Mouse (Mus musculus) limb, embryonic 15.5 days (tissue): ENCODE measurements around the gene Diras1. TPM values are rescaled to one million over a fixed set of nuclear protein-coding genes. Genes with fewer than 3 reads are reported as not detected.

ENCODE experiments used
- ATAC-seq: fragments of 200-750 bp; cut with Nextera tagmentation; 2 replicates; pipeline ENCODE4 v1.8.0; 2017; ENCODE audit warnings: low read depth, moderate TSS enrichment; ENCODE audit not compliant: insufficient number of reproducible peaks, low FRiP score, low TSS enrichment
- H3K27ac ChIP-seq: fragments of 300-500 bp; sonication (generic); 2 replicates; pipeline ENCODE4 v1.5.1; 2015; ENCODE audit warnings: moderate library complexity, mild to moderate bottlenecking, inconsistent platforms
- H3K27me3 ChIP-seq: fragments of 300-500 bp; sonication (generic); 2 replicates; pipeline ENCODE4 v1.6.1; 2015; ENCODE audit warnings: inconsistent platforms
- H3K36me3 ChIP-seq: fragments of 300-500 bp; sonication (generic); 2 replicates; pipeline ENCODE4 v1.6.1; 2015; ENCODE audit warnings: inconsistent platforms
- H3K4me1 ChIP-seq: fragments of 300-500 bp; sonication (generic); 2 replicates; pipeline ENCODE4 v1.6.1; 2015; ENCODE audit warnings: inconsistent platforms
- H3K4me2 ChIP-seq: fragments of 300-500 bp; sonication (generic); 2 replicates; pipeline ENCODE4 v1.6.1; 2015; ENCODE audit warnings: mild to moderate bottlenecking, inconsistent platforms
- H3K4me3 ChIP-seq: fragments of 300-500 bp; sonication (generic); 2 replicates; pipeline ENCODE4 v1.5.1; 2015; ENCODE audit warnings: mild to moderate bottlenecking, inconsistent platforms
- H3K9ac ChIP-seq: fragments of 300-500 bp; sonication (generic); 2 replicates; pipeline ENCODE4 v1.6.1; 2015; ENCODE audit warnings: inconsistent platforms
- H3K9me3 ChIP-seq: fragments of 300-500 bp; sonication (generic); 2 replicates; pipeline ENCODE4 v1.6.1; 2016; ENCODE audit warnings: inconsistent platforms
- WGBS: fragments of 180-500 bp; shearing (Covaris S2); methylation state at CpG from one replicate; pipeline ENCODE4 v1.1.7; 2015; 5-methylcytosine and 5-hydroxymethylcytosine counted together
- polyA plus RNA-seq: library from polyadenylated mRNA; unstranded; fragments of >200 nt; fragmentation: Nextera tagmentation; extraction: Ambion mirVana; gene quantifications from 2 replicates; pipeline ENCODE4 v1.2.1, GENCODE M21; 2015

Diras1 gene
- polyA plus RNA-seq, 1 experiment from 2014 or later, result 0.29 TPM

DNA sequence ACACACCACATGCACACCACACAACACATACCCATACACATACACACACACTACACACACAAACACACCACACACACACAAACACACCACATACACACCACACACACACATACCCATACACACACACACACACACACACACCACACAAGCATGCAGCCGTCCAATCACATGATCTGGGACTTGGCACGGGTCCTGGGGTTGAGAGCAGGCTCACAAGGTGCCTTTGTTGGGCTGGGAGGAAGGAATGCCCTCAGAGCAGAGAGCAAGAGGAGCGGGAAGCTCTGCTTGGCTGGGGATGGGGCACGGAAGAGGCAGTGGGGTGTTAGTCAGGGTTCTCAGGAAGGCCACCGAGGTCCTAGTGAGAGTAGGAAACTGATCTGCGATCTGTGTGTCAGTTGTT is 14.6 kb downstream of the Diras1 start:
- H3K4me3 ChIP-seq, result no peak overlapping the region
- H3K27me3 ChIP-seq, result peaks cover 5% of the 10 kb centered on the region; the same call in 1 of the 2 replicates
- H3K4me2 ChIP-seq, result no peak overlapping the region
- H3K36me3 ChIP-seq, result no peaks in the 10 kb centered on the region
- no peak overlapping the region for H3K9ac ChIP-seq
- no peak overlapping the region for H3K27ac ChIP-seq
- peaks cover 14% of the 10 kb centered on the region; the same call in 1 of the 2 replicates for H3K4me1 ChIP-seq
- no peaks in the 10 kb centered on the region for H3K9me3 ChIP-seq
- no peak for ATAC-seq
- WGBS, result 63% methylated on average over 6 of the region's 6 CpGs

- Histone ChIP-seq H3K9me3 (no peaks in the 10 kb centered on the region), H3K4me1 (0 out of 2 replicates have a peak, but pooled peaks cover 3% of the 10 kb centered on the region), H3K27me3 (no peaks in the 10 kb centered on the region), H3K9ac (no peak overlapping the region), H3K27ac (no peak overlapping the region), H3K4me2 (no peak overlapping the region), H3K4me3 (no peak overlapping the region), H3K36me3 (no peaks in the 10 kb centered on the region)
- 31% methylated on average over 7 of the region's 7 CpGs for WGBS
- ATAC-seq, result no peak
Observed at GRCm38 (mm10) chr10:81007240-81007639, 18.2 kb downstream of the Diras1 start.

DNA sequence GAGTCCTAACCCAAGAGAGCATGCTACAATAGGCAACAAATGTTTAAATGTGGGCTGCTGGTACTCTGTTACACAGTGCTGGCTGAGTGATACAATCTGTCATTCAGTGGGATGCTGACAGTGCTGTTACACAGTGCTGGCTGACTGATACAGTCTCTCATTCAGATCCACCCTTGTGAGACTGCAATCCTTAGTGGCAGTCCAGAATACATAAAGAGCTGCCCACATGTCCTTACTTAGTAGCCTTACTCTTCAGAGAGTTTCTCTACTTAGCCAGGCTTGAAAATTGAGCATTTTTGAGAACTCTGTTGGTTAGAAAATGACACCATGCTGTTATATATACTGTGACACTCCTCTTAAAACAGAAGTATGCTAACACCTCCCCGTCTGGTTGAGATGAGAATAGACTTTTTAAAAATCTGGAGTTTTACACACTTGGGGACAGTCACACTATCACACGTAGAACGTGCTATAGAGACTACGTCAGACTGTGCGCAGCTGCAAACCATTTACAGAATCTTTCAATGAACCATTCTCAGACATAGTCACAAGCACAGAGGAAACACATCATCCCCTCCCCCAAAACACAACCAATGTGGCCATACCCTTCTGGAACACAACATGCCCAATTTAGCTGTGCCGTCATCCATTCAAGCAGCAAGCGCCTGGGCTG is 19.3 kb downstream of the Diras1 start:
- no peaks in the 10 kb centered on the region for H3K36me3 ChIP-seq
- H3K9me3 ChIP-seq, result no peaks in the 10 kb centered on the region
- H3K4me2 ChIP-seq, result no peak overlapping the region
- no peak for ATAC-seq
- 82% methylated on average over 7 of the region's 7 CpGs for WGBS
- H3K9ac ChIP-seq, result no peak overlapping the region
- no peak overlapping the region for H3K4me3 ChIP-seq
- 0 out of 2 replicates have a peak, but pooled peaks cover 2% of the 10 kb centered on the region for H3K27me3 ChIP-seq
- H3K4me1 ChIP-seq, result 0 out of 2 replicates have a peak, but pooled peaks cover 3% of the 10 kb centered on the region
- no peak overlapping the region for H3K27ac ChIP-seq

GRCm38 (mm10) chr10:81001161-81001560 is 24.3 kb downstream of the Diras1 start:
- H3K4me3 ChIP-seq, result no peak overlapping the region
- H3K4me1 ChIP-seq, result peaks cover 10% of the 10 kb centered on the region
- no peak for ATAC-seq
- H3K27ac ChIP-seq, result no peak overlapping the region
- no peak overlapping the region for H3K4me2 ChIP-seq
- H3K36me3 ChIP-seq, result no peaks in the 10 kb centered on the region
- no peaks in the 10 kb centered on the region for H3K9me3 ChIP-seq
- peaks cover 25% of the 10 kb centered on the region for H3K27me3 ChIP-seq
- WGBS, result 69% methylated on average over 10 of the region's 10 CpGs
- no peak overlapping the region for H3K9ac ChIP-seq

DNA sequence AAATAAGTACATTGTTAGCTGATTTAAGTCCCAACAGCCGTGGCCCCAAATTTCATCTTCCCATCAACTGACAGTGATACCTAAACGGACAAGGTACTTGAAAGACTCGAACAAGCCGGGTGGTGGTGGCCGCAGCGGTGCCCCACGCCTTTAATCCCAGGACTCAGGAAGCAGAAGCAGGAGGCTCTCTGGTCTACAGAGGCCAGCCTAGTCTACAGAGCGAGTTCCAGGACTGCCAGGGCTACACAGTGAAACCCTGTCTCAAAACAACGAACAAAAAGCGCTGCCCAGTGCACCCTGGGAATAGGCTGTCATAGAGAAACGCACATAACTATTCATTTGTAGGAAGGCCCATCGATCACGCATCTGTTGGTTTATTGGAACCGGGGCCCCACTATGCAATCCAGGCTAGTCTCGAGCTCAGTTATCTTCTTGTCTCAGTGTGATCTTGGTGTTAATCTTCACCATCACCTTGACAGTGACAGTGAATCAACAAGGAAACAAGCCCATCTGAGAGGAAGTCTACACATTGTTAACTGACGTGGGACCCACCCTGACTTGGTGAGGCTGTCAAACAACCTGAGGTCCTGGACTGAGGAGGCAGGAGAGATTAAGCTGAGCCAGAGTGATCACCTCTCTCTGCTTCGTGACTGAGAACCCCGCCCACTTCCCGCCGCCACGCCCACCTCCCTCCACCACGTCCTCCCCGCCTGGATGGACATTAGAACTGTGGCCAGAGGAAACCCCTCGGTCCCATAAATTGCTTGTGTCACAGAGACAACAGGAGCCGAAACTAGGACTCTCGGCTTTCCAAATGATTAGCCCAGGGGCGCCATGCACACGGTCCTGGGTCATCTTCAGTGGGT is 25.0 kb downstream of the Diras1 start:
- Histone ChIP-seq H3K4me2 (no peak overlapping the region), H3K36me3 (no peaks in the 10 kb centered on the region), H3K27ac (no peak overlapping the region), H3K27me3 (peaks cover 25% of the 10 kb centered on the region), H3K4me3 (no peak overlapping the region), H3K9me3 (no peaks in the 10 kb centered on the region), H3K9ac (no peak overlapping the region), H3K4me1 (peaks cover 10% of the 10 kb centered on the region)
- no peak for ATAC-seq
- 46% methylated on average over 28 of the region's 28 CpGs for WGBS

- peak; percentile 35; the same call in 1 of the 2 replicates for ATAC-seq
- H3K4me3 ChIP-seq, result peak overlapping the region; percentile 9; the same call in 1 of the 2 replicates
- peaks cover 27% of the 10 kb centered on the region for H3K27me3 ChIP-seq
- peak overlapping the region; percentile 39 for H3K4me2 ChIP-seq
- H3K4me1 ChIP-seq, result peaks cover 16% of the 10 kb centered on the region
- 28% methylated on average over 37 of the region's 37 CpGs for WGBS
- no peaks in the 10 kb centered on the region for H3K36me3 ChIP-seq
- H3K27ac ChIP-seq, result no peak overlapping the region
- H3K9me3 ChIP-seq, result no peaks in the 10 kb centered on the region
- H3K9ac ChIP-seq, result no peak overlapping the region
Observed at GRCm38 (mm10) chr10:80999362-81000196, 25.9 kb downstream of the Diras1 start.

DNA sequence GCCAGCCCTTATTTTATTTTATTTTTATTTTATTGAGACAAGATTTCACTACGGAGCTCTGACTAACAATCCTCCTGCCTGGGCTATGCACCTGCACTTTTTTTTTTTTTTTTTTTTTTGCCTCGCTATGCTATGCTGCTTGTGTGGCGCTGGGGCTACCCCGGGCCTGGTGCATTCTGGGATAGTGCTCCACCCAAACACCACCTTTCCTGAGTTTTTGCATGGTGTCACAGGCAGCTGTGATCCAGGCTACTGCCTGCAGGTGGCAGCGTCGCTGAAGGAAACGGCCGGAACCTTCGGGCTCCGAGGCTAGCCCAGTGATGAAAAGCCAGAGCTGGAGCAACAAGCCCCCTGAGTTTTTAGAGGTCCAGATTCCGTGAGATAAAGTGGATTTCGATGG is 26.7 kb downstream of the Diras1 start:
- Histone ChIP-seq H3K27ac (no peak overlapping the region), H3K4me3 (no peak overlapping the region), H3K9ac (no peak overlapping the region), H3K4me2 (no peak overlapping the region), H3K4me1 (peaks cover 16% of the 10 kb centered on the region), H3K9me3 (no peaks in the 10 kb centered on the region), H3K36me3 (no peaks in the 10 kb centered on the region), H3K27me3 (peaks cover 30% of the 10 kb centered on the region)
- no peak for ATAC-seq
- WGBS, result 12% methylated on average over 12 of the region's 12 CpGs

- Histone ChIP-seq H3K4me1 (peaks cover 16% of the 10 kb centered on the region), H3K9me3 (no peaks in the 10 kb centered on the region), H3K9ac (no peak overlapping the region), H3K27me3 (peaks cover 30% of the 10 kb centered on the region), H3K27ac (no peak overlapping the region), H3K4me2 (no peak overlapping the region), H3K36me3 (no peaks in the 10 kb centered on the region), H3K4me3 (no peak overlapping the region)
- ATAC-seq, result no peak
- 44% methylated on average over 14 of the region's 14 CpGs for WGBS
Observed at GRCm38 (mm10) chr10:80998021-80998420, 27.4 kb downstream of the Diras1 start.

DNA sequence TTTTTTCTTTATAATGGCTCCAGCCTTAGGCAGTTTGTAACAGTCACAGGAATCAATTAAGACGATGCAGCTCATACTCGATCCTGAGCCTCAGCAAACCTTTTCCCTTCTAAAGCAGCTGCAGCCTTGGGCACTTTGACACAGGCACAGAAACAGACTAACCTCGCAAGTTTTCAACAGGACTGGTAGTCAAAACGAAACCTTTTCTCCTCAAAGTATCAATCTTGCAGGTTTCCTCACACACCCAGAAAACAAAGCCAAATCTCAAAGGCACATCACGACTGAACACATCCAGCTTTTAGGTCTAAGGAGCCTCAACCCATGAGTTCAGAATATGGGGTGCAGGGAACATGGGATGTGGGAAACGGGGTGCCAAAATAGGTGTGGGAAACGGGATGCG is 28.1 kb downstream of the Diras1 start:
- H3K4me3 ChIP-seq, result no peak overlapping the region
- 75% methylated on average over 8 of the region's 8 CpGs for WGBS
- H3K9me3 ChIP-seq, result no peaks in the 10 kb centered on the region
- peaks cover 30% of the 10 kb centered on the region for H3K27me3 ChIP-seq
- peaks cover 16% of the 10 kb centered on the region for H3K4me1 ChIP-seq
- no peak overlapping the region for H3K9ac ChIP-seq
- H3K4me2 ChIP-seq, result no peak overlapping the region
- ATAC-seq, result no peak
- H3K27ac ChIP-seq, result no peak overlapping the region
- no peaks in the 10 kb centered on the region for H3K36me3 ChIP-seq

GRCm38 (mm10) chr10:80996501-80996900 is 29.0 kb downstream of the Diras1 start:
- Histone ChIP-seq H3K36me3 (no peaks in the 10 kb centered on the region), H3K27me3 (peaks cover 30% of the 10 kb centered on the region), H3K4me1 (peaks cover 16% of the 10 kb centered on the region), H3K27ac (no peak overlapping the region), H3K4me2 (no peak overlapping the region), H3K9ac (no peak overlapping the region), H3K9me3 (no peaks in the 10 kb centered on the region), H3K4me3 (no peak overlapping the region)
- ATAC-seq, result no peak
- 91% methylated on average over 8 of the region's 8 CpGs for WGBS

DNA sequence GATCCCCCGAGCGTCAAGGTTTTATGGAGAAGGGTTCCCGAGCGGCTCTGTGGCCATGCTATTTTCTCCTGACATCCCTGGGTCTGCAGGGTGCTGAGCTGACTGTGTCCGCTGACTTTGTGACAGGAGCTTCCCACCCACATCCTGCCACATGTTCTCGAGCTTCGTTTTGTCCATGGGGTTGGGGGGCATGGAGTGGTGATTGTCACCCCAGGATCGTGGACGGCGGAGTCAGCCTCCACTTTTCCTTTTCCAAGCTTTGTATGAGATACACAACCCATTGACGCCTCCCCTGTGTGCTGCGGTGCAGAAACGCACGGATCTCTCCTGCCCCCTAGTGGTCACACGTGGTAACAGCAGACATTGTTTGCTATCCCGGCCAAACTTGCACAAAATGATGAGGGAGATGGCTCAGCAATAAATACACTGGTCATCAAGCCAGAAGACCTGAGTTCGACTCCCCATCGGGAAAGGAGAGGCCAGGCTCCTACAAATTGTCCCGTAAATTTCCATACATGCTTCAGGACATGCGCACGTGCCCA is 30.3 kb downstream of the Diras1 start:
- no peak overlapping the region for H3K4me3 ChIP-seq
- ATAC-seq, result peak; percentile 19; the same call in 1 of the 2 replicates

More for the DNA sequence above, 30.3 kb downstream of the Diras1 start:
- 10% methylated on average over 21 of the region's 21 CpGs for WGBS
- Histone ChIP-seq H3K4me2 (peak overlapping the region; percentile 27; the same call in 1 of the 2 replicates), H3K4me1 (peaks cover 16% of the 10 kb centered on the region), H3K36me3 (no peaks in the 10 kb centered on the region), H3K27me3 (peaks cover 27% of the 10 kb centered on the region), H3K9me3 (no peaks in the 10 kb centered on the region), H3K9ac (no peak overlapping the region), H3K27ac (no peak overlapping the region)
